Comparison of ENCODE assay signal across 29 mouse cellular contexts in genomic region chr16:91828603-91829002, GRCm38 (mm10).
DNase-seq lines count a peak whose midpoint lies in the region; ATAC-seq and TF ChIP-seq lines count a peak whose summit lies in the region.
"Had no signal": no experiment of that assay in that cellular context is flagged by ENCODE, and none has a peak within 500 bp of the region (broad histone marks: within the 10 kb centered on the region; RNA-seq: fewer than 3 reads in every experiment).

No protein-coding gene starts in this region.

- H3K9ac ChIP-seq in heart, embryonic 15.5 days = no peak overlapping the region
- no peak overlapping the region for H3K9ac ChIP-seq in intestine, postnatal 0 days (ENCODE audit: low read depth, low read length)
- H3K9ac ChIP-seq in intestine, embryonic 15.5 days = no peak overlapping the region
- H3K9ac ChIP-seq: embryonic facial prominence, embryonic 13.5 days; forebrain, embryonic 15.5 days; liver, embryonic 14.5 days; lung, embryonic 15.5 days; midbrain, embryonic 12.5 days; neural tube, embryonic 12.5 days had no signal

- no peaks in the 10 kb centered on the region for H3K27me3 ChIP-seq in heart, embryonic 10.5 days (ENCODE audit: insufficient read depth, poor library complexity, severe bottlenecking)
- H3K27me3 ChIP-seq in heart, embryonic 15.5 days = no peaks in the 10 kb centered on the region
- H3K27me3 ChIP-seq in intestine, postnatal 0 days (replicated peaks; ENCODE audit: control insufficient read depth, insufficient read depth, low read length) = no peaks in the 10 kb centered on the region
- H3K27me3 ChIP-seq in intestine, embryonic 15.5 days (replicated peaks) = no peaks in the 10 kb centered on the region
- no peaks in the 10 kb centered on the region for H3K27me3 ChIP-seq in embryonic facial prominence, embryonic 10.5 days (replicated peaks; ENCODE audit: low read depth, poor library complexity, severe bottlenecking)
- H3K27me3 ChIP-seq: embryonic facial prominence, embryonic 13.5 days; forebrain, embryonic 15.5 days; lung, embryonic 15.5 days; midbrain, embryonic 12.5 days; neural tube, embryonic 12.5 days; Patski had no signal

- 57% methylated on average over 5 of the region's 5 CpGs for WGBS in heart, embryonic 10.5 days
- WGBS in heart, embryonic 15.5 days = 46% methylated on average over 5 of the region's 5 CpGs
- 68% methylated on average over 5 of the region's 5 CpGs for WGBS in intestine, postnatal 0 days
- WGBS in intestine, embryonic 15.5 days = 69% methylated on average over 5 of the region's 5 CpGs
- 76% methylated on average over 5 of the region's 5 CpGs for WGBS in embryonic facial prominence, embryonic 10.5 days

- ATAC-seq in heart, embryonic 15.5 days (replicated peaks; ENCODE audit: insufficient number of reproducible peaks, insufficient read depth, low FRiP score, low read depth) = no peak; the same call in 1 of the 2 replicates
- ATAC-seq in intestine, postnatal 0 days = no peak
- ATAC-seq in intestine, embryonic 15.5 days = no peak
- ATAC-seq: forebrain, embryonic 15.5 days; Patski had no signal

- TF ChIP-seq CTCF in intestine, postnatal 0 days (IDR thresholded peaks at IDR 0.05; ENCODE audit: low read depth) = no peak

- H3K9me3 ChIP-seq in heart, embryonic 10.5 days = no peaks in the 10 kb centered on the region
- H3K9me3 ChIP-seq in heart, embryonic 15.5 days (replicated peaks) = no peaks in the 10 kb centered on the region
- no peaks in the 10 kb centered on the region for H3K9me3 ChIP-seq in intestine, postnatal 0 days (ENCODE audit: control insufficient read depth)
- H3K9me3 ChIP-seq in intestine, embryonic 15.5 days = no peaks in the 10 kb centered on the region
- H3K9me3 ChIP-seq in embryonic facial prominence, embryonic 10.5 days = no peaks in the 10 kb centered on the region
- H3K9me3 ChIP-seq: embryonic facial prominence, embryonic 13.5 days; forebrain, embryonic 10.5 days; forebrain, embryonic 15.5 days; lung, embryonic 15.5 days; midbrain, embryonic 12.5 days; neural tube, embryonic 12.5 days had no signal

- H3K4me2 ChIP-seq in heart, embryonic 15.5 days = no peak overlapping the region
- H3K4me2 ChIP-seq in intestine, postnatal 0 days (replicated peaks; ENCODE audit: low read depth) = no peak overlapping the region
- no peak overlapping the region for H3K4me2 ChIP-seq in intestine, embryonic 15.5 days (replicated peaks)
- H3K4me2 ChIP-seq: embryonic facial prominence, embryonic 13.5 days; forebrain, embryonic 15.5 days; lung, embryonic 15.5 days; midbrain, embryonic 12.5 days; neural tube, embryonic 12.5 days had no signal

- H3K36me3 ChIP-seq in heart, embryonic 10.5 days = peaks cover 39% of the 10 kb centered on the region
- peaks cover 12% of the 10 kb centered on the region; the same call in 1 of the 2 replicates for H3K36me3 ChIP-seq in heart, embryonic 15.5 days
- H3K36me3 ChIP-seq in intestine, postnatal 0 days (ENCODE audit: control insufficient read depth, insufficient read depth) = peaks cover 14% of the 10 kb centered on the region
- no peaks in the 10 kb centered on the region for H3K36me3 ChIP-seq in intestine, embryonic 15.5 days
- peaks cover 66% of the 10 kb centered on the region for H3K36me3 ChIP-seq in embryonic facial prominence, embryonic 10.5 days (replicated peaks)

- peaks cover 38% of the 10 kb centered on the region for H3K4me1 ChIP-seq in heart, embryonic 10.5 days
- peaks cover 27% of the 10 kb centered on the region for H3K4me1 ChIP-seq in heart, embryonic 15.5 days (replicated peaks)
- 0 out of 2 replicates have a peak, but pooled peaks cover 2% of the 10 kb centered on the region for H3K4me1 ChIP-seq in intestine, postnatal 0 days (replicated peaks; ENCODE audit: control insufficient read depth, insufficient read depth, low read length)
- 0 out of 2 replicates have a peak, but pooled peaks cover 14% of the 10 kb centered on the region for H3K4me1 ChIP-seq in intestine, embryonic 15.5 days (replicated peaks)
- peaks cover 25% of the 10 kb centered on the region for H3K4me1 ChIP-seq in embryonic facial prominence, embryonic 10.5 days
- H3K4me1 ChIP-seq: forebrain, embryonic 15.5 days had no signal

- peak overlapping the region; percentile 72; the same call in 1 of the 2 replicates for H3K27ac ChIP-seq in heart, embryonic 10.5 days
- H3K27ac ChIP-seq in heart, embryonic 15.5 days = peak overlapping the region; percentile 84
- peak overlapping the region; percentile 54; the same call in 1 of the 2 replicates for H3K27ac ChIP-seq in intestine, postnatal 0 days (ENCODE audit: low read depth, low read length)
- no peak overlapping the region for H3K27ac ChIP-seq in intestine, embryonic 15.5 days
- H3K27ac ChIP-seq in embryonic facial prominence, embryonic 10.5 days (replicated peaks) = no peak overlapping the region
- H3K27ac ChIP-seq: embryonic facial prominence, embryonic 13.5 days; forebrain, embryonic 15.5 days; liver, embryonic 14.5 days; lung, embryonic 15.5 days; midbrain, embryonic 12.5 days; neural tube, embryonic 12.5 days had no signal

- no peak for DNase-seq in heart, embryonic 10.5 days (ENCODE audit: low spot score)
- no peak for DNase-seq in heart, adult 18-20 months
- no peak for DNase-seq in heart, adult 9 months (ENCODE audit: low spot score in 2 of 2)
- peak; percentile 53 for DNase-seq in 416B (ENCODE audit: low read depth)
- no peak for DNase-seq in embryonic facial prominence, embryonic 10.5 days (ENCODE audit: low spot score)
- DNase-seq: adrenal gland, postnatal 10 days; cerebellum, adult 11 months; cerebellum, adult 9-11 months; embryo, embryonic 11 days; gastrocnemius, postnatal 25 days; kidney, adult 11 months; kidney, postnatal 25 days; lung, postnatal 4 days; right cerebral cortex, adult 18-20 months; spleen, adult 18-20 months; thymus, postnatal 14 days had no signal

- no peak overlapping the region for H3K4me3 ChIP-seq in heart, embryonic 10.5 days
- no peak overlapping the region for H3K4me3 ChIP-seq in heart, embryonic 15.5 days
- H3K4me3 ChIP-seq in intestine, postnatal 0 days (ENCODE audit: low read depth, low read length) = no peak overlapping the region
- no peak overlapping the region for H3K4me3 ChIP-seq in intestine, embryonic 15.5 days (replicated peaks)
- no peak overlapping the region for H3K4me3 ChIP-seq in embryonic facial prominence, embryonic 10.5 days
- H3K4me3 ChIP-seq: embryonic facial prominence, embryonic 13.5 days; forebrain, embryonic 10.5 days; forebrain, embryonic 15.5 days; lung, embryonic 15.5 days; megakaryocyte, embryonic 14.5 days; midbrain, embryonic 12.5 days; myocyte; neural tube, embryonic 12.5 days had no signal

Comparison
In these comparisons a context has a peak if more than half of its experiments do, and no peak if none do; other contexts are left out.
1. H3K27ac ChIP-seq: peak in heart, embryonic 10.5 days (single experiment), heart, embryonic 15.5 days (single experiment) and intestine, postnatal 0 days (single experiment); none in intestine, embryonic 15.5 days (single experiment) and embryonic facial prominence, embryonic 10.5 days (single experiment).